Mouse (Mus musculus) kidney, adult 2 months (tissue): Measurements from ENCODE around the gene Plekha3. TPM values are rescaled to one million over a fixed set of nuclear protein-coding genes. Genes with fewer than 3 reads are reported as not detected.

Experiments
- DNase-seq: peaks from one replicate; pipeline ENCODE4 v3.0.0; 2021
- H3K27ac ChIP-seq: fragments of 200-500 bp; 2 replicates; pipeline ENCODE4 v1.5.1; 2012; ENCODE audit warnings: low read depth, low read length, control low read depth, inconsistent platforms; ENCODE audit not compliant: insufficient read depth
- H3K27me3 ChIP-seq: fragments of 200-500 bp; replicated peaks from 2 replicates; pipeline ENCODE4 v1.6.1; 2012; ENCODE audit warnings: mild to moderate bottlenecking, moderate library complexity, low read length, inconsistent platforms; ENCODE audit not compliant: control insufficient read depth, insufficient read depth
- H3K36me3 ChIP-seq: fragments of 200-500 bp; 2 replicates; pipeline ENCODE4 v1.6.1; 2012; ENCODE audit warnings: mild to moderate bottlenecking, moderate library complexity, low read length, inconsistent platforms; ENCODE audit not compliant: control insufficient read depth, insufficient read depth
- H3K4me1 ChIP-seq: fragments of 200-500 bp; 2 replicates; pipeline ENCODE4 v1.6.1; 2011; ENCODE audit warnings: low read length; ENCODE audit not compliant: control insufficient read depth, insufficient read depth
- H3K4me3 ChIP-seq: fragments of 200-500 bp; 2 replicates; pipeline ENCODE4 v1.5.1; 2011; ENCODE audit warnings: mild to moderate bottlenecking, low read depth, low read length, control low read depth; ENCODE audit not compliant: insufficient read depth
- CTCF ChIP-seq: fragments of 200-500 bp; conservative IDR thresholded peaks from 2 replicates; pipeline ENCODE4 v1.5.1; 2011; ENCODE audit warnings: low read depth, mild to moderate bottlenecking, control low read depth, low read length, moderate library complexity, mixed read lengths; ENCODE audit not compliant: insufficient read depth, insufficient read length
- POLR2A ChIP-seq: fragments of 200-500 bp; IDR thresholded peaks from one replicate; pipeline ENCODE4 v1.6.1; 2011; ENCODE audit warnings: low read depth, low read length, control low read depth
- WGBS: fragments of 180-500 bp; shearing (Covaris S2); methylation state at CpG from one replicate; pipeline ENCODE4 v1.1.7; 2018; 5-methylcytosine and 5-hydroxymethylcytosine counted together
- polyA plus RNA-seq: library from polyadenylated mRNA; depleted of rRNA; stranded (reverse); fragments of >200 nt; gene quantifications from 2 replicates; pipeline ENCODE4 v1.2.3, GENCODE M21; 2012

Gene Plekha3
- polyA plus RNA-seq, 1 experiment = 22.3 TPM

GRCm38 (mm10) chr2:76648666-76649141, 26.4 kb upstream of the Plekha3 start:
- TF ChIP-seq POLR2A = no peak
- no peak for TF ChIP-seq CTCF
- 30% methylated on average over 13 of the region's 13 CpGs for WGBS
- no peak for DNase-seq
- H3K27me3 ChIP-seq = no peaks in the 10 kb centered on the region
- peak overlapping the region; percentile 32; the same call in 1 of the 2 replicates for H3K27ac ChIP-seq
- H3K4me3 ChIP-seq = peak overlapping the region; percentile 43
- peaks cover 6% of the 10 kb centered on the region; the same call in 1 of the 2 replicates for H3K4me1 ChIP-seq
- H3K36me3 ChIP-seq = no peaks in the 10 kb centered on the region

DNA sequence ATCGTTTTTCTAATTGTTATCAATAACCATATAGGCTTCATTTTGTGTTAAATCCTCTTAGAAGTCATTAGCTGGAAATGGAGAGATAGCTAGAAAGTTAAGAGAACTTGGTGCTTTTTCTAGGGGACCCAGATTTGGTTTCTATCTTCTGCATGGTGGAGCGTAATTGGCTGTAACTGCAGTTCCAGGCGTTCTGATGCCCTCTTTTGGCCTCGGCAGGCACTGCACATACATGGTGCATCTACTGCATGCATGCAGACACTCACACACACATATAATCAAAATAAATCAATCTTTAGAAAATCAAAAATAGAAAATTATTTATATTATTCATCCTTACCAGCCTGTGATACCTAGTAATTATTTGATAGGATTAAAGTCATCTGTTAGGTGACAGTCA, 22.0 kb upstream of the Plekha3 start:
- TF ChIP-seq CTCF (0 out of 2 replicates have a peak, but pooled peaks have one; percentile 11), POLR2A (no peak)
- Histone ChIP-seq H3K4me3 (no peak overlapping the region), H3K27ac (no peak overlapping the region), H3K36me3 (no peaks in the 10 kb centered on the region), H3K27me3 (no peaks in the 10 kb centered on the region), H3K4me1 (no peaks in the 10 kb centered on the region)
- WGBS = 98% methylated on average over 4 of the region's 4 CpGs
- DNase-seq = no peak

- no peaks in the 10 kb centered on the region for H3K36me3 ChIP-seq
- peak; percentile 25 for DNase-seq
- WGBS = 68% methylated on average over 5 of the region's 5 CpGs
Measured at GRCm38 (mm10) chr2:76654646-76655045, 20.4 kb upstream of the Plekha3 start.

GRCm38 (mm10) chr2:76655444-76655843, 19.6 kb upstream of the Plekha3 start:
- WGBS = 86% methylated on average over 3 of the region's 3 CpGs
- TF ChIP-seq POLR2A (no peak), CTCF (no peak)
- H3K4me3 ChIP-seq = no peak overlapping the region
- H3K36me3 ChIP-seq = no peaks in the 10 kb centered on the region
- no peak for DNase-seq
- no peaks in the 10 kb centered on the region for H3K27me3 ChIP-seq
- no peaks in the 10 kb centered on the region for H3K4me1 ChIP-seq
- no peak overlapping the region for H3K27ac ChIP-seq

More at GRCm38 (mm10) chr2:76654646-76655045, 20.4 kb upstream of the Plekha3 start:
- Histone ChIP-seq H3K27me3 (no peaks in the 10 kb centered on the region), H3K4me3 (no peak overlapping the region), H3K27ac (no peak overlapping the region), H3K4me1 (no peaks in the 10 kb centered on the region)
- TF ChIP-seq POLR2A (no peak), CTCF (no peak)

GRCm38 (mm10) chr2:76655982-76656381, 19.1 kb upstream of the Plekha3 start:
- H3K4me3 ChIP-seq = no peak overlapping the region
- H3K27me3 ChIP-seq = no peaks in the 10 kb centered on the region
- peak; percentile 29 for DNase-seq
- 9% methylated on average over 1 of the region's 1 CpGs for WGBS
- TF ChIP-seq POLR2A = no peak
- peak; percentile 45 for TF ChIP-seq CTCF
- no peaks in the 10 kb centered on the region for H3K4me1 ChIP-seq
- no peak overlapping the region for H3K27ac ChIP-seq
- H3K36me3 ChIP-seq = no peaks in the 10 kb centered on the region

- no peak overlapping the region for H3K27ac ChIP-seq
- no peak for DNase-seq
- H3K4me1 ChIP-seq = no peaks in the 10 kb centered on the region
- H3K4me3 ChIP-seq = no peak overlapping the region
- H3K27me3 ChIP-seq = no peaks in the 10 kb centered on the region
- WGBS = 71% methylated on average over 13 of the region's 13 CpGs
- TF ChIP-seq POLR2A (no peak), CTCF (no peak)
- H3K36me3 ChIP-seq = no peaks in the 10 kb centered on the region
Measured at GRCm38 (mm10) chr2:76658551-76658950, 16.5 kb upstream of the Plekha3 start.

DNA sequence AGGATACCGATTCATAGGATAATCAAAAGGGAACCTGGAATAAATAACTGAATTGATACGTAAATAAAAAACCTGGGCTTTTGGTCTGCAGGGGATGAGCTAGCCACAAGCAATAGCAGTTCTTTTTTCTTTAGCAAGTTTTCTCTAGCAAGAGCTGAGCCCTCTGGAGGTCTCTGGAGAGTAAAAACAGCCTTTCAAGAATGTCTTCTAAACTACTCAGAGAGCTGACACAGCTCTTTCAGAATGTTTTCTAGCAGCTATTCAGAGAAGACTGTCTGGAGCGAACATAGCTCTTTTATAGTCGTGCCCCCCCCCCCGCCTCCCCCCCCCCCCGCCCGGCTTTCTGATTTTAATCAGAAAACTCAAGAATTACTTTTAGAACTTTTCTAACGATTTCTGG, 15.7 kb upstream of the Plekha3 start:
- Histone ChIP-seq H3K4me1 (no peaks in the 10 kb centered on the region), H3K36me3 (no peaks in the 10 kb centered on the region), H3K27ac (no peak overlapping the region), H3K27me3 (no peaks in the 10 kb centered on the region), H3K4me3 (no peak overlapping the region)
- WGBS = 36% methylated on average over 8 of the region's 8 CpGs
- TF ChIP-seq CTCF (no peak), POLR2A (no peak)
- DNase-seq = no peak
